Mouse (Mus musculus): ENCODE results near the gene Kcnj16.

GRCm38 (mm10) chr11:111054252-111054651 lies 86.4 kb downstream of the Kcnj16 start:
- no peak for TF ChIP-seq CTCF (IDR thresholded peaks at IDR 0.05)
- no peak for TF ChIP-seq EP300 (IDR thresholded peaks at IDR 0.05)

Data from lung, postnatal 0 days (tissue).